Mouse (Mus musculus): ENCODE data around the gene Klf6.

The Klf6 gene

DNA sequence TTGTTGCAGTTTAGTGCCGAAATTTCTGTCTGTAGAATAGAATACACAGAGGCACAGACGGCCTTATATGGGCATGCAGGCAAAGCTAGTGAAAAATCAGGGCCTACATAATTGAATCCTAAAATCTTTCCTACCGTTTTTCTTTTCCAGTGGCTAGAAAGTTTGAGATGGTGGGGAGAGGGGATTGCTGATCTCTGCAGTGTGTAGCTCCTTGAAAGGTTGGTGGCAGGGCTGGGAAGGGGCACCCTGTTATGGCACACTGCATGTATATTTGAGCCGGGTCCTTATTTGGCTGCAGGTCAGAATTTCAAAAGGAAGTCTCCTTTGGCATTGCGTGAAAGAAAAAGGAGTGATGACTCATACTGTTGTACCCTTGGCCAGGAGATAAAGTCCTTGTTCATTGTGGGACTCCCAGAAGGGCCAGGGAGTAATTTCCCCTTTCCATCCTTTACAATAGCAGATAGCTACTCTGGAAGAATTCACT lies 2.2 kb downstream of the Klf6 start:
- DNase-seq (ENCODE audit: low read depth, low spot score): no peak

GRCm38 (mm10) chr13:5864265-5865097 lies 3.2 kb downstream of the Klf6 start:
- DNase-seq (ENCODE audit: low read depth, low spot score): peak; percentile 61

- DNase-seq (ENCODE audit: low read depth, low spot score): no peak
These were observed 3.8 kb downstream of the Klf6 start for GRCm38 (mm10) chr13:5865098-5865415.

GRCm38 (mm10) chr13:5866091-5866490 lies 4.8 kb downstream of the Klf6 start:
- DNase-seq (ENCODE audit: low read depth, low spot score): no peak

DNA sequence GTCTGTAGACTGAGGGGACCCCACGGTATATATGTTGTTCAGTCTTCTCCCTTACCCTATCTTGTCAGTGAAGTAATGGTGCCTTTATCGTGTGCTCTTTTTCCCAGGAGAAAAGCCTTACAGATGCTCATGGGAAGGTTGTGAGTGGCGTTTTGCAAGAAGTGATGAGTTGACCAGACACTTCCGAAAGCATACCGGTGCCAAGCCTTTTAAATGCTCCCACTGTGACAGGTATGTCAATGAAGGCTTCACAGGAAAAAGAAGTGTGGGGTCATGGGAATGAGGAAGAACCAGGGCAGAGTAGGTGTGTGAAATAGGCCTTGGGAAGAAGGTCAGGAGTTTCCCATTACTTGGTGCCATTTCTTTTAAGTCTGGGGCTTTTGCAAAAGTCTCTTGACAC lies 5.2 kb downstream of the Klf6 start:
- no peak for DNase-seq (ENCODE audit: low read depth, low spot score)

DNA sequence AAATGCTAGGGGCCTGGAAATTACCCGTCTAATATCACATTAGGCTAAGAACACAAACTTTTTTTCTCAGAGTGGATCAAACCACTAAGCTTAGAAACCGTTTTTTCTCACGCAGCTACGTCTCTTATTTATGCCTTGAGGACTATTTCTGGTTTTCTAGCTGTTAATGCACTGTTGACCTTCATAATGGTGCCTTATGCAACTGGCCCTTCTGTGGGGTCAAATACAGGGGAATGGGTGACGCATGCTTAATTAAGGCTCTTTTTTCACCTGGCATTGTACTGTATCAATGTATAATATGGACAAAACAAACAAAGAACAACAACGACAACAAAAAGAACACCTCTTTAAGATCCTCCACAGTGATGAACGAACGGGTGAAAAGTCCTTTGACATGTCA lies 7.1 kb downstream of the Klf6 start:
- DNase-seq (ENCODE audit: low read depth, low spot score): no peak

DNA sequence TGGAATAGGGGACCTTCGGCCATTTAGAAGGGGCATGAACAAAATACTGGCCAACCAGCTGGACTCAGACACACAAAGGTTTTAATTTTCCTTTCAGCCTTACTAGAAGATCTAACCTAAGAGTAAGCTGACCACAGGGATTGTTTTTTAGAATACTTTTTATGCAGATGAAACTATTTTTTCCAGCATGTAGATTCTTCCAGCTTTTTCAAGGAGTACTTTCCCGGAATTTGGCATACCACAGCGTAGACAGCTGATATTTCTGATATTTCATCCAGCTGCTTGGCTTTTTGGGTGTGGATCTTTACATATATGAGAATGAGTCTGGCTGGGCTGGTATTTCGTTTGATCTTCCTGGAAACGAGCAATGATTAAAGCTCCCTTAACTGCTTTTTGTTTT lies 8.2 kb downstream of the Klf6 start:
- DNase-seq (ENCODE audit: low read depth, low spot score): no peak

DNA sequence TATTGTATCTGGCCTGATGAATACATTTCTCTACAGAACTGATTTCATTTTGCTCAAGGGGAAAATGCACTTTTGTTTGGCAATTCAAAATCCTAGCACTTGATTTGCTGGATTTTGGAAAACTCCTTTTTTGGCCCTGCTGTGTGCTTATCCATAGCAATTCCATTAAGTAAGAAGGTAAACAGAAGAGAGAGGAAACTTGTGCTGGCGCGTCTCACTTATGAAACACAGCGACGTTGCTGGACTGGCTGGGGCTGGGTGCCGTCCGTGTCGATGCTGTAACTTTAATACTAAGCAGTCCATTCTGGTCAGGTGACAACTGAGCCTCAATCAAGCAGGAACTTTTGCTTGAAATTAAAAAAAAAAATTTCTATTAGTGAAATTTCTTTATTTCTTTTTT lies 8.6 kb downstream of the Klf6 start:
- DNase-seq (ENCODE audit: low read depth, low spot score): no peak

DNA sequence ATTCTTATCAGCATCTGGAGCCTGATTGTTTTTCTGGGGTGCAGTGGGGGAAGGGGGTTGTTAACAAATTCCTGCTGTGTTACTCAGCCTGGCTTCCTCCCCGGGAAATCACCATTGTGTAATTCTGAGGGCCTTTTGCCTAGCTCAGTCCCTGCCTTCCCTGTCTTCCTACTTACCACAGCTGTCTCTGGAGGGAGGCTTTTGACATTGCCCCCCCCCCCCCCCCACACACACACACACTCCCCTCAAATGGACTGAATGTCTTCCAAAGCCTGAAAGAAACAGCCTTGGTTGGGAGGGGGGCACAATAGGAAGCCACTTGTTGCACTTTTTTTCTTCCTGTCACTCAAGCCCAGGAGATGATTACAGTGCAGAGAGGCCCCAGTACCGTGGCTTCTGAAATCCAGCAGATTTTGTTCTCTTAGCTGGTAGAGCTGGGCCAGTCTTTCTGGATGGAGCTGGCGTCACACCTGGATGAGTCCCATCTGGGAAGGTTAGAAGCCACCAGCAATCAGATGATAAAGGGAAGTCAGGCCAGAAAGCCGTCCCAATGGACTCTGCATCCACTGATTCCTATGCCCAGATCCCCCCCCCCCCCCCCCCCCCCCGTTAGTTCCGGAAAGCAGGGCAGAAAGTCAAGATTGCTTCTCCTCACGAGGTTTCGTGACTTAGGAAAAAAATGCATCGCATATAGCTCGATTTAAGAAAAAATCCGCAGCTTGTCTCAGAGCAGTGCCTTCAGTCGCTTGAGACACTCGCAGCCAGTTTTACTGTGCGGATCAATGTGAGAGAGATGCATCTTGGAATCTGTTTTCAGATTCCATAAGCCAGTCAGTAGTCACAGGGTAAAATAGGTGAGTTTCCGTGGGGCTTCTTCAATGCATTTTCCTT lies 9.3 kb downstream of the Klf6 start:
- DNase-seq (ENCODE audit: low read depth, low spot score): peak; percentile 66

DNA sequence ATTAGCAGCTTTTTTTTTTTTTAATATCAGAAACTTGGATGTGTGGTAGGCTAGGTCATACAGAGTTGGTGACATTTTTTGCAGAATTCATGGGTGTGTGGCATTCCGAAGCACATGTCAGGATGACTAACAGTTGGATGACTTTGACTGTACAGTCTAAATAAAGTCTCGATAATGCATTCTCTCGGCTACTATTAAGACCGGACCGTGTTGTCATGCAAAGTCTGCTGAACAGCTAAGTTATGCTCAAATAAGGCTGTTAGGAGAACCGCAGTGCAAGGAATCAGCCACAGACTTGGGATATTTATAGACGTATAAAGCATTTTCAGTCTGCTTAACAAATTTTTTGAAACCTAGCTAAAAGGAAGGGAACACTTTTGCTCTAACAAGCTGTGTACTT lies 10.1 kb downstream of the Klf6 start:
- DNase-seq (ENCODE audit: low read depth, low spot score): no peak

DNA sequence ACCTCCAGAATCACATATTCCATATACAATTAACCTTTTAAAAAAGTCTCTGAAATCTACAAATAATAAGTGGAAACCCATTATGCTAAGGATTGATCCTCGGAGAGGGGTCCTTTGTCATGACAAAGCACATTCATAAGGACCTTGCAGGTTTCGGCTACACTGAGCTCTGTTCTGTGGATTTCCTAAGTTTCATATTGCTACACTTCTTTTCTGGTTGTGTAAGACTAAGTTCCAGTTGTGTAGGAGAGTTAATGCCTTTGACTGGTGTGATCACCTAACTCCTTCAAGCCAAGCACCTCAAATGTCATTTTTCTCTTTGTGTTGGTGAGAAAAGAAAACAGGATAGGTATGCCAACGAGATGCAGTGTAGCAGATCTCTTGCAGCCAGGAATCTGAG lies 12.4 kb downstream of the Klf6 start:
- DNase-seq (ENCODE audit: low read depth, low spot score): no peak

GRCm38 (mm10) chr13:5875478-5875877 lies 14.2 kb downstream of the Klf6 start:
- no peak for DNase-seq (ENCODE audit: low read depth, low spot score)

- DNase-seq (ENCODE audit: low read depth, low spot score): no peak
These were observed 17.5 kb downstream of the Klf6 start for GRCm38 (mm10) chr13:5878748-5879147.

DNA sequence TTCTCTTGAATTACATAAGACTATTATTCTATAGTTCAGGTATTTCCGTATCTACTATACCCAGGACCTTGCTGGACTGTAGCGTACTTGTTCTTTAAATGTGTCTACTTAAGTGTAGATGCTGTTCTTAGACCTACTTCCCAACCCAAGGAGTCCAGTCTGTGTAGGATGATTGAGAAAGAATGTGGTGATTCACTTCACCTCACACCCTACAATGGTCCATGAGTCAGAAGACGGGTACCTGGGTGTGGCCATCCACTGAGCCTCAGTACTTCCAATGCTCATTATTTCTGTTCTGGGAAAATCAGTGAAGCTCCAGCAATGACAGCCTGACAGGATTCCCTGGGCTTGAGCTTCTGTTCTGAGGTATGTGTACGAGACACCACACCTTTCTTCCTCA lies 25.5 kb downstream of the Klf6 start:
- DNase-seq (ENCODE audit: low read depth, low spot score): no peak

- no peak for DNase-seq (ENCODE audit: low read depth, low spot score)
These were observed 26.9 kb downstream of the Klf6 start for GRCm38 (mm10) chr13:5888164-5888563.

DNA sequence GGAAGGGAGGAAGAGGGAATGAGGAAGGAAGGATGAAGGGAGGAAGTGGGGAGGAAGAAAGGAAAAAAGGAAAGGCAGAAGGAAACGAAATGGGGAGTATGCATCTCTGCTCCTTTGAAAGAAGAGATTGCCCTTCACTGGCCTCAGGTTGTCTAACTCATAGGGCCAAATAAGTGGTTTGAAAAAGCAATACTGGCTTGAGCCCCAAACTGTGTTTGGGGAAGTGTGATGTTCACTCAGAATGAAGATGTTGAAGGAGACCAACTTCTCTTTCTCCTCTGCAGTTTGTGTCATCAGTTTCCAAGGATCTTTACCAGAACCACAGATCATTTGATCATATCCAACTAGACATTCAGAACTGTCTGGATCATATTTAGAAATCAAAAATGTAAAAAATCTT lies 27.4 kb downstream of the Klf6 start:
- no peak for DNase-seq (ENCODE audit: low read depth, low spot score)

GRCm38 (mm10) chr13:5890035-5890434 lies 28.8 kb downstream of the Klf6 start:
- no peak for DNase-seq (ENCODE audit: low read depth, low spot score)

DNA sequence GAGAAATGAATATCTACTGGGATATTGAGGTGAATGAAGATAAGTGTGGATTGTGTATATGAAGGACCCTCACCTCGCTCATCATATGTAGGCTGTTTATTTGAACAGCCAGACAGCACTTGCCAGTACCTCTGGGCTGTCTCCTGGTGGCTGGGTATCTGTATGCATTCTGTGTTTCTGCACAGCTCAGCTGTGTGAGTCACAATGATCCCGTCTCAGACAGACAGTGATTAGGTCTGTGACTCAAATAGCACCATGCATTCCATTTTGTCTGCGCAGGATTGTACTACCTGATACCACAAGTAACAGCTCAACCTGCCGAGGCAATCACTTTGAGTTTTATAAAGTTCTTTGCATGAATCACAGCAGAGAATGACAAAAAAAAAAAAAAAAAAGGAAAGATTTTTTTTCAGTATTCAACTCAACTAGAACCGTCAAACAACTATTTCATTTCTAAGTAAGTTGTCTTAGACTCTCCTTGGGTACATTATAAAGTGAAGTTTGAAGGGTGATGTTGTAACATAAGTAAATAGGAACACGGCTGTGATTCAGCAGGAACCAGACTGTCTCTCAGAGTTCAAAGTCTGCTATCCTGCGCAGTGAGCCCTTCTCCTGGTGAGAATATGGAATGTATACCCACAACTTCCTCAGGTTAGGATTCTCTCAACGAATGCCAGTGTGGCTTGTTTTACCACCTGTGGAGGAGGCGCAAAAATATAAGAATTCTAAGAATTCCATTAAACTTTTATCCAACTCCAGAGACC lies 31.6 kb downstream of the Klf6 start:
- DNase-seq (ENCODE audit: low read depth, low spot score): no peak

GRCm38 (mm10) chr13:5894910-5895309 lies 33.6 kb downstream of the Klf6 start:
- DNase-seq (ENCODE audit: low read depth, low spot score): no peak

DNA sequence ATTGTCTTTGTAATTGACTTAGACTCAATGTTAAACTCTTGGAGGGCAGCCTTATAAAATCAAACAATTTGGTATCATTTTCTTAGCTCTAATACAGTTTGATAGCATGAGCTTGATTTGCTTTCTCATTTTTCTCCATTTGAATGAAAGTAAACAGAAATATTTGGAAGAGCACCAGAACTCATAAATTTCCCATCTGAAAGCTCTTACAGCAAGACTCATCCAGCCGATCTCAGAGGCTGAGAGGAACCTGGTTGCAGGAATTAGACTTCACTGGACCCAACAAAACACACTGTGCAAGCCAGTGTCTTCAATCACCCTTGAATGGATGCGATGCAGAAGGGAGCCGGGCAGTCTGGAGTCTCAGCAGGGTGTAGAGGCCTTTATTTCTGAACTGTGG lies 34.6 kb downstream of the Klf6 start:
- no peak for DNase-seq (ENCODE audit: low read depth, low spot score)

DNA sequence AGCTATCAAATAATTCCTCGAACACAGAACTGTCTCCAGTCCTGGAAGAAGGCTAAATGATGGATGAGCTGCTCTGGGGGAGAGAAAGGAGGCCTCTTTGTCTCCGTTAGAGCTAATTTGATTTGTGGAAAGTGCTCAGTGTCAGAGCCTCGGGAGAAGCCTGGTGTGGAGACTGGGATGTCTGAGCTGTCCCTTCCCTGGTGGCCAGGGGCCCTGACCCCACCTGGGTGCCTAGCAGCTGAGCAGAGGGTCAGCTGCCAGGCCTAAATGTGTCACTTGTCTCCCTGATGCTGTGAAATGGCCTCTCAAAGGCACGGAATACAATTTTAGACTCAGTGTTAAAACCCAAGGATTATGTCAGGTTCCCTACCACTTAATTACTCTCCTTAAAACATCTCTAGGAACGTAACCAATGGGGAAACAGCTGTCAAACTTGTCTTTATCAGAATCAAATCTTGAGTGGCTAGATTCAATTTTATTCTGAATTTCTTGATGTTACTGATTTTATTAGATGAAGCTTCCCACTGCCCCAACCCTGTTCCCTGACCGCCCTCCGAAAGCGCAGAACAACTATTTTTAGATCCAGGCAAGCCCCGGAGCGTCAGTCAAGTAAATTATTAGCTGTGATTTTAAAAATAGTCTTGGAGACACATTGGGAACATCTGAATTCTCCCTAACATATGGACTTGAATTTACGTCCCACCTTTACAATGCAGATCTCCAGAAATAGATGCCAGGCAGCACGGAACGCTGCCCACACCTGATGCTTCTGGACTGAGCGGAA lies 36.1 kb downstream of the Klf6 start:
- no peak for DNase-seq (ENCODE audit: low read depth, low spot score)
